Mouse (Mus musculus) liver, embryonic 13.5 days (tissue): ENCODE measurements at regions not wholly inside any gene's neighbourhood (a gene's known extent, or its start where the extent isn't known, plus 50 kb on each side); places are given as distances from the start of the nearest gene placed in this dataset.
"Not testable (repeated sequence)": the region's sequence is repeated elsewhere in the genome, so short reads cannot be mapped to it uniquely, and the experiment has no call there.

Experiments
- ATAC-seq: fragments of 200-750 bp; cut with Nextera tagmentation; 2 replicates; pipeline ENCODE4 v1.8.0; 2017; ENCODE audit warnings: low read depth, mild to moderate bottlenecking, moderate number of reproducible peaks, moderate library complexity
- DNase-seq: peaks from one replicate; pipeline ENCODE4 v3.0.0; 2022
- H3K27ac ChIP-seq: fragments of 300-500 bp; sonication (generic); 2 replicates; pipeline ENCODE4 v1.5.1; 2015; ENCODE audit warnings: moderate library complexity, mild to moderate bottlenecking, inconsistent platforms
- H3K27me3 ChIP-seq: fragments of 300-500 bp; sonication (generic); 2 replicates; pipeline ENCODE4 v1.6.1; 2015; ENCODE audit warnings: mild to moderate bottlenecking, inconsistent platforms
- H3K36me3 ChIP-seq: fragments of 300-500 bp; sonication (generic); 2 replicates; pipeline ENCODE4 v1.6.1; 2015; ENCODE audit warnings: mild to moderate bottlenecking, inconsistent platforms
- H3K4me1 ChIP-seq: fragments of 300-500 bp; sonication (generic); replicated peaks from 2 replicates; pipeline ENCODE4 v1.6.1; 2015; ENCODE audit warnings: inconsistent platforms
- H3K4me2 ChIP-seq: fragments of 300-500 bp; sonication (generic); 2 replicates; pipeline ENCODE4 v1.6.1; 2015; ENCODE audit warnings: inconsistent platforms, mild to moderate bottlenecking, moderate library complexity
- H3K4me3 ChIP-seq: fragments of 300-500 bp; sonication (generic); replicated peaks from 2 replicates; pipeline ENCODE4 v1.5.1; 2015; ENCODE audit warnings: mild to moderate bottlenecking, inconsistent platforms
- H3K9ac ChIP-seq: fragments of 300-500 bp; sonication (generic); 2 replicates; pipeline ENCODE4 v1.6.1; 2015; ENCODE audit warnings: mild to moderate bottlenecking, inconsistent platforms
- H3K9me3 ChIP-seq: fragments of 300-500 bp; sonication (generic); replicated peaks from 2 replicates; pipeline ENCODE4 v1.6.1; 2016; ENCODE audit warnings: inconsistent platforms
- WGBS: fragments of 180-500 bp; shearing (Covaris S2); methylation state at CpG from one replicate; pipeline ENCODE4 v1.1.7; 2015; ENCODE audit not compliant: insufficient replicate concordance; 5-methylcytosine and 5-hydroxymethylcytosine counted together

DNA sequence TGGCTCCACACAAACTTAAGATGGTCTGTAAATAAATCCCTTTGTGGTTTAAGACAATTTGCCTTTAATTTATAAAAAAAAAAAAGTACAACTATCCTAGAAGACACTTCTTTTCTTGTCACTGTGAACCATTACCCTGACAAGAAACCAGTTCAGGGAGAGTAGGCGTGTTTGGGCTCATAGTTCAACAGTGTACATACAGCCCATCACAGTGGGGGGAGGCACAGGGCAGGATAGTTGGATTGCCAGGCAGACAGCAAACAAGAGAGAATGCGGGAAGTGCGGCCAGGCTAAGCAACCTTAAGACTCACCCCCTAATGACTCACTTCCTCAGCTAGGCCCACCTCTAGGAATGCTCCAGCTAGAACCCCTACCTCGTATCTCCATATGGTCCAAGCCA lies 119.2 kb upstream of the Rybp start:
- Histone ChIP-seq H3K9me3 (no peaks in the 10 kb centered on the region), H3K4me3 (no peak overlapping the region), H3K27ac (no peak overlapping the region), H3K4me2 (no peak overlapping the region), H3K9ac (no peak overlapping the region), H3K27me3 (no peaks in the 10 kb centered on the region), H3K36me3 (no peaks in the 10 kb centered on the region), H3K4me1 (no peaks in the 10 kb centered on the region)
- no peak; the same call in 1 of the 2 replicates for ATAC-seq
- 43% methylated on average over 4 of the region's 4 CpGs for WGBS
- no peak for DNase-seq

DNA sequence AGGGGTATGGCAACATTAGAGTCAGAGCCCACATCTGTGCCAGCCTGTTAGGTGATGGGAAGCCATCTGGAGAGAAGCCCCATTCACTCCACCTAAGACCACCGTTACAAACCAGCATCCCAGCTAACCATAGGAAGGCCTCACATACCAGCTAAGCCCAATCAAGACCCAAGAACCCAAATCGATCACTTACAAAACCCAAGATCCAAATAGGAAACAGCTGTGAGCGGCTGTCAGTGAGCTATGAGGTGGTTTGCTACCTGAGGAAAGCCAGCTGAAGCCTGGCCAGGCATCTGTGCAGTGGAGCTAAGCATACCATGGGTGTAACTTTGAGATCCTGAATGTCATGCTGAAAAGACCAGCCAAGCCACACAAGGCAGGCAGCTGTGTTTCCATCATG lies 116.9 kb upstream of the Rybp start:
- no peaks in the 10 kb centered on the region for H3K27me3 ChIP-seq
- 56% methylated on average over 3 of the region's 3 CpGs for WGBS
- H3K4me2 ChIP-seq = no peak overlapping the region
- no peaks in the 10 kb centered on the region for H3K4me1 ChIP-seq
- no peak overlapping the region for H3K27ac ChIP-seq
- no peak overlapping the region for H3K4me3 ChIP-seq
- ATAC-seq (no peak), DNase-seq (no peak)
- no peaks in the 10 kb centered on the region for H3K36me3 ChIP-seq
- H3K9ac ChIP-seq = no peak overlapping the region
- no peaks in the 10 kb centered on the region for H3K9me3 ChIP-seq

DNA sequence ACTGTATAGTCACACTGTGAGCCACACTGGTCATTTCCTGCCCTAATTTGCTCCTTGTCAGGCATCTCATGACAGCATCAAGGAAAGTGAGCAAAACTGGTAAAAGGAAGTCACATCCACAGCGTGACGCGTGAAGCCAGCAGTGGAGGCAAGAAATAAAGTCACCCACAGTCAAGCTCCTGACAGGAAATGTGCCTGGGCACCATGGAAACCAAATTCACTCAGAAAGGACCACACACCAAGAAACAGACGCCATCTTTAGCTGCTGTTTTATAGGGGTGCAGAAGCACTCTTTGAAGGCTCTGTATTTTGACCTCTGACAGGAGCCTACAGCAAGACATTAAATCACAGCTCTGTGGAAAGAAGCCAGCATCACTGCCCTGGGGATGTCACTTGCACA lies 115.4 kb upstream of the Rybp start:
- H3K9me3 ChIP-seq = no peaks in the 10 kb centered on the region
- DNase-seq (no peak), ATAC-seq (no peak)
- no peaks in the 10 kb centered on the region for H3K4me1 ChIP-seq
- H3K27ac ChIP-seq = no peak overlapping the region
- no peak overlapping the region for H3K4me2 ChIP-seq
- WGBS = 37% methylated on average over 4 of the region's 4 CpGs
- no peaks in the 10 kb centered on the region for H3K36me3 ChIP-seq
- H3K27me3 ChIP-seq = no peaks in the 10 kb centered on the region
- H3K9ac ChIP-seq = no peak overlapping the region
- no peak overlapping the region for H3K4me3 ChIP-seq

DNA sequence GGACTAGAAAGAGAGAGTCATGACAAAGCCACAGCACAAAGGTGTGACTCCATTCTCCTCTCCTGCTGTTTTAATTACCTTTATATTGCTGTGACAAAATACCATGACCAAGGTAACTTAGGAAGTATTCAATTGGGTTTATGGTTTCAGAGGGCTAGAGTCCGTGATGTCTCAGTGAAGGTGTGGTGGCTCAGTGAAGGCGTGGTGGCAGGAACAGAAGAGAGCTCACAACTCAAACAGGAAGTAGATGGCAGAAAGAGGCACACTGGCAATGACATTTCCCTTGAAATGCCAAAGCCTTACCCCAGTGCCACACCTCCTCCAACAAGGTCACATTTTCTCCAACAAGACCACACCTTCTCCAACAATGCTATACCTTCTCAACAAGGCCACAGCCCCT lies 114.4 kb upstream of the Rybp start:
- DNase-seq = no peak
- no peak overlapping the region for H3K4me3 ChIP-seq
- H3K4me1 ChIP-seq = no peaks in the 10 kb centered on the region
- WGBS = 57% methylated on average over 2 of the region's 2 CpGs
- no peaks in the 10 kb centered on the region for H3K9me3 ChIP-seq
- H3K36me3 ChIP-seq = no peaks in the 10 kb centered on the region
- no peak overlapping the region for H3K4me2 ChIP-seq
- no peaks in the 10 kb centered on the region for H3K27me3 ChIP-seq
- no peak overlapping the region for H3K9ac ChIP-seq
- ATAC-seq = no peak
- no peak overlapping the region for H3K27ac ChIP-seq

DNA sequence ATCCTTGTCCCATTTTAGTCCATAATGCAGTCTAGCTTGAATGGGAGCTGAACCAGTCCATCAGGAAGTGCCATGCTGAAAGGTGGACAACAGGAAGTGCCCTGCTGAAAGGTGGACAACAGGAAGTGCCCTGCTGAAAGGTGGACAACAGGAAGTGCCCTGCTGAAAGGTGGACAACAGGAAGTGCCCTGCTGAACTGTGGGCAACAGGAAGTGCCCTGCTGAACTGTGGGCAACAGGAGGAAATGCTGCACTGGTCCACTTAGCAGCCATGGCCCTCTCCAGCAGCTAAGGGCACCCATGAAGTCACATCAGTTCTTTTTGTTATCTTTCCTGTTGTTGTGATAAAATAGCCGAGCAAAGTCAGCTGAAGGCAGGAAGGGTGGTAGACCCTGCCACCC lies 112.1 kb upstream of the Rybp start:
- DNase-seq, H3K9me3 ChIP-seq, H3K4me3 ChIP-seq, ATAC-seq, H3K4me2 ChIP-seq, H3K4me1 ChIP-seq, H3K27ac ChIP-seq, H3K9ac ChIP-seq, H3K27me3 ChIP-seq, H3K36me3 ChIP-seq: not testable (repeated sequence)
- whole genome bisulfite sequencing = 23% methylated on average over 1 of the region's 1 CpGs

DNA sequence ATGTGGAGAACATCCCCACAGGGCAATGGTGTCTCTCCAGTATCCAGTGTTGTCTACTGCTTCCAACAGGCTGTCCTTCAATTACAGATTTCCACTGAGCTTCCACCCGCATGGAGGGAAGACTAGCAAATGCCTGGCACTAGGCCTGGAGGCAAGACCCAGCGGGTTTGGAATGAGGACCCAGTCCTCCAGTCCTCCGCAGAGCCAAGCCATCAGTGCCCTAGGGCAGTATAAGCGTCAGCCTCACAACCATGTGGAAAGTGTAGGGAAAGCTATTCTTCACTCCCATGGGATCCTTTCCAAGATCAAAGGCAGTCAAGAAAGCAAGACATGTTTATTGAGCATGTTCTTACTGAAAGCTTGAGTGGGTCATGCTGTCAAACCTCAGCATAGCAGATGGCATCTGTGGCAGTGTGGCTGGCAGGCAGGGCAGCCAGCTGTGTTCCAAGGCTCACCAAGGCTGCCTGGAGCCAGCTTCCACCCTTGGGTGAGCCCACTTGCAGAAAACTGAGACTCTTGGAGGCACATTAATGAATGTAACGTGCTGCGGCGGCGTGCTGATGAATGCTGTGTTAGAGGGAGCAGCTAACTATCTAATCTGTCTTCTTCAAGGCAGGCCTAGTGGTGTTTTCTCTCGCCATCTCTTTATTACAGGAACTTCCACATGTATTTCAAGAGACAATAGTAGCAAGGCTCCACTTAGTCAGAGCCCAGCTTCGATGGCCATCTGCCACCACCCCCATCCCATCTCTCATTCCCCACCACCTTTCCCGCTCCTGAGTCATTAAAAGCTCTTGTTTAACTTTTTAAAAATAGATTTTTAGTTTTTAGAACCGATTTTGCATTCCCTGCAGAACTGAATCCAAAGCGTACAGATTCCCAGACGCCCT lies 109.3 kb upstream of the Rybp start:
- WGBS = 63% methylated on average over 14 of the region's 14 CpGs
- ATAC-seq = no peak
- Histone ChIP-seq H3K4me2 (no peak overlapping the region), H3K27ac (no peak overlapping the region), H3K9me3 (no peaks in the 10 kb centered on the region), H3K36me3 (no peaks in the 10 kb centered on the region), H3K9ac (no peak overlapping the region), H3K27me3 (no peaks in the 10 kb centered on the region), H3K4me3 (no peak overlapping the region), H3K4me1 (no peaks in the 10 kb centered on the region)
- DNase-seq = no peak

DNA sequence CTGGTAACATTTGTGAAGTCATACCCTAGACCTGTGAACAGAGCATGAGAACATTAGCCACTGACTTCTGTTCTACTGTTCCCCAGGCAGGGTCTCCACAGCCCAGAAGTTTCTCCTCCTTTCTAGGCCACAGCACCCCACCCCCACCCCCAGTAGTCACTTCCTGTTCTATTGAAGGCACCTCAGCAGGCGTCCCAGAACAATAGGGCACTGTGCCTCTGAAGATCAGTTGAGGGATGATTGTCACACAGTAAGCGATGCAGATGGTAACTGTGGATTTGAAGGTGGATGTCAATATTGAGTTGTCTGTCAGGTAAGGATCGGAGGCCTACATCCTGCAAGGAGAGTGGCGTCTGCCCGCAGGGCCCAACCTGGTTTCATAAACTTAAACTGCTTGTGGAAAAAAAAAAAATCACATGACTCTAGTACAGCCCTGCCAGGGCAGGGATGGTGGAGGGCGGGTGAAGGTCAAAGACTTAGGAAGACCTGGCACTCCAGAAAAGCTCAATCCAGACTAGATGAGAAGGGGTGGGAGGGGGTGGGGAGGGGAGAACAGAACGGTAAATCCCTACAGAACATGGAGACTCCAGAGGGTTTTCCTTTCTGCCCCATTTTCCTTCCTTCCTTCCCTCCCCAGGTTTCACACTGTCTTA lies 103.1 kb upstream of the Rybp start:
- Histone ChIP-seq H3K27ac (no peak overlapping the region), H3K9ac (no peak overlapping the region), H3K4me1 (no peaks in the 10 kb centered on the region), H3K4me2 (no peak overlapping the region), H3K27me3 (no peaks in the 10 kb centered on the region), H3K36me3 (no peaks in the 10 kb centered on the region), H3K9me3 (no peaks in the 10 kb centered on the region), H3K4me3 (no peak overlapping the region)
- no peak for DNase-seq
- no peak for ATAC-seq
- WGBS = 57% methylated on average over 7 of the region's 7 CpGs

DNA sequence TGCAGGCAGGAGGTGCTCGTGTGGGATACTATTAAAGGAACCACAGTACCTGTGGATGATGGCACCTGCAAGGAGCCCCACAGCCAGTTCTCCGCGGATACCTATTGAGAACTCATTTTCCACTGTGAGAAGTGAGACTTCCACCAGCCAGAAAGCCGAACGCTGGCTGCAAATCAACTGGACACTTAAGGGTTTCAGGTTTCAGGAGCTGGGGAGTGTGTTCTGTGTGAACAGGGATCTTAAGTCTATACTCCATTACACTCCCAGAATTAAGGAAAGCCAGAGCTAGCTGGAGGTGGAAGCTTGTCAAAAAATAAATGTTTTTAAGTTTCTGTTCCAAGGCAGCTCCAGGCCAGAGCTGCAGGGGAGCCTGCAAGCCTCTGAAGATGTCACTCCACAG lies 99.8 kb upstream of the Rybp start:
- H3K4me1 ChIP-seq = 0 out of 2 replicates have a peak, but pooled peaks cover 2% of the 10 kb centered on the region
- H3K27ac ChIP-seq = no peak overlapping the region
- no peaks in the 10 kb centered on the region for H3K27me3 ChIP-seq
- no peak for DNase-seq
- H3K9me3 ChIP-seq = no peaks in the 10 kb centered on the region
- H3K4me2 ChIP-seq = no peak overlapping the region
- 50% methylated on average over 5 of the region's 5 CpGs for WGBS
- H3K36me3 ChIP-seq = no peaks in the 10 kb centered on the region
- ATAC-seq = no peak
- H3K4me3 ChIP-seq = no peak overlapping the region
- H3K9ac ChIP-seq = no peak overlapping the region

DNA sequence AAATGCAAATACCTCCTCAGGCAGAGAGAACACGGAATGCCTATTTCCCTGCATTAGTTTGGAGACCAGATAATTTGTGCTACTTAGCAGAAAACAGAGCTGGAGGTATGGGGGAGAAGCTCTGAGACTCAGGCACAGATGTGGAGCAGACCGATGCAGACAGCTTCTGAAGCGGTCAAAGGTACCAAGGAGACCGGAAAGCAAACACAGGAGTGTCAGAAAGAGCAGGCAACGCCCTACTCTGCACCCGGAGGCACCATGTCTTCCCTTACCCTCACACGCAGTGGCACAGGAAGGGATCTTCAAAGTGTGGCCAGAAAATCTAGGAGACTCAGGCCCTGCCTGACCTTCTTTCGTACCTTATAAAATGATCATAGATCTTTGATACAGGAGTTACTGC lies 98.4 kb upstream of the Rybp start:
- no peak overlapping the region for H3K4me2 ChIP-seq
- H3K27ac ChIP-seq = no peak overlapping the region
- 0 out of 2 replicates have a peak, but pooled peaks cover 2% of the 10 kb centered on the region for H3K4me1 ChIP-seq
- H3K36me3 ChIP-seq = no peaks in the 10 kb centered on the region
- H3K27me3 ChIP-seq = no peaks in the 10 kb centered on the region
- H3K4me3 ChIP-seq = no peak overlapping the region
- no peak for DNase-seq
- WGBS = 51% methylated on average over 8 of the region's 8 CpGs
- no peaks in the 10 kb centered on the region for H3K9me3 ChIP-seq
- no peak for ATAC-seq
- H3K9ac ChIP-seq = no peak overlapping the region

DNA sequence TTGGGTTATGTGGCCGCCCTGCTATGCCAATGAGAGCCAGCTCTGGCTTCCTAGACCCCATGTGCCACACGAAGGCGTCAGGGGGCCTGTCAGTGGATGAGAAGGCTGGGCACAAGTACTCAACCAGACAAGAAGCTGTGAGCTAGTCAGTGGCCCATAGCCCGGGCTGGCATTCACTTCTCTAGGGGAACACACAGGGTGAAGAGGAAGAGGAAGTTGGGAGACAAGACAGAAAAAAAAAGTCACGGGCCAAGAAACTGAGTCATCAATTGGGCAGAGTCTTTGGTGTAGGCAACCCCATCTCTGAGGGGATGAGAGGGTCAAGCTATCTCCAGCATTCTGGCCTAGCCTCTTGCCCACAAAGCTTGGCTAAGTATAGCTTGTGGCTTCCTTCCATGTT lies 93.8 kb upstream of the Rybp start:
- Histone ChIP-seq H3K9me3 (no peaks in the 10 kb centered on the region), H3K27me3 (no peaks in the 10 kb centered on the region), H3K36me3 (no peaks in the 10 kb centered on the region), H3K4me3 (no peak overlapping the region), H3K27ac (no peak overlapping the region), H3K4me1 (peaks cover 6% of the 10 kb centered on the region; the same call in 1 of the 2 replicates), H3K4me2 (no peak overlapping the region), H3K9ac (no peak overlapping the region)
- no peak for ATAC-seq
- 33% methylated on average over 5 of the region's 5 CpGs for WGBS
- DNase-seq = no peak

DNA sequence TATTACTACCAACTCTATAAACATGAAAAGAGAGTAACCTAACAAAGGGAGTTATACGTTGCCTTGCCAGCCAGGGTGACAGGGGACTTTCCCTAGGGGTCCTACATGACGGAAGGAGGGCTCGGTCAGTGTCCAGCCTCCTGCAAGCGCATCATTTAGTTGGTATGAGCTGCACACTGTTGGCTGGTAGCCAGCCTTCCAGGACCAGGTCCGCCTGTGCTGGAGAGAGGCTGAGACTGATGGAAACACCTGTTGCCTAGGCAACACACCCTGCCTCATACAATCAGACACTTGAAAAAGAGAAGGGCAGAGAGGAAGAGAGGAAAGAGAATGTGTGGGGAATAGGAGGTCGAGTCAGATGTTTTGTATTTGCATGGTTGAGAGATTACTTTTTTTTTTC lies 93.3 kb upstream of the Rybp start:
- no peak for ATAC-seq

DNA sequence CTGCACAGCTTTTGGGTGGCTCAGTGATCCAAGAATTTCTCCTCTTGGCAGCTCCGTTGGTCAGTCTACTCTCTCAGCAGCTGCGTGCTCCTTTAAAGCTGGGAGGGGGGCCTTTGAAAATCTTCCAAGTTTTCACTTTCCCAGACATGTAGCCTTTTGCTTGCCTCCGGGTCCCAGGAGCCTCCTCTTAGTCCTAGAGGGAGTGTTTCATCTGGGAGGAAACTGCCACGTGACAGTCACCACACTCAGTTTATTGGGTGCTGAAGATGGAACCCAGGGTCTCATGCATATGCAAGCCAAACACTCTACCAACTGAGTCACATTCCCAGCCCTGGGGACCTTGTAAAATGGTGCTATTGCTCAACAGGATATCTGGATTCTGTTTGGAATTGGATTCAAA lies 92.5 kb upstream of the Rybp start:
- DNase-seq (no peak), ATAC-seq (no peak)
- no peak overlapping the region for H3K27ac ChIP-seq
- no peaks in the 10 kb centered on the region for H3K36me3 ChIP-seq
- H3K4me1 ChIP-seq = peaks cover 4% of the 10 kb centered on the region; the same call in 1 of the 2 replicates
- H3K27me3 ChIP-seq = no peaks in the 10 kb centered on the region
- no peaks in the 10 kb centered on the region for H3K9me3 ChIP-seq
- H3K9ac ChIP-seq = no peak overlapping the region
- H3K4me3 ChIP-seq = no peak overlapping the region
- WGBS = 35% methylated on average over 4 of the region's 4 CpGs
- no peak overlapping the region for H3K4me2 ChIP-seq

More for the DNA sequence above, 93.3 kb upstream of the Rybp start:
- no peaks in the 10 kb centered on the region for H3K9me3 ChIP-seq
- H3K4me2 ChIP-seq = no peak overlapping the region
- H3K4me3 ChIP-seq = no peak overlapping the region
- no peaks in the 10 kb centered on the region for H3K36me3 ChIP-seq
- 43% methylated on average over 6 of the region's 6 CpGs for WGBS
- H3K9ac ChIP-seq = no peak overlapping the region
- peaks cover 6% of the 10 kb centered on the region; the same call in 1 of the 2 replicates for H3K4me1 ChIP-seq
- DNase-seq = no peak
- no peak overlapping the region for H3K27ac ChIP-seq
- no peaks in the 10 kb centered on the region for H3K27me3 ChIP-seq
